Mouse (Mus musculus): ENCODE measurements around the gene Msantd2. TPM values are rescaled to one million over a fixed set of nuclear protein-coding genes. Genes with fewer than 3 reads are reported as not detected.

The Msantd2 gene
- polyA plus RNA-seq, 1 experiment from 2014 or later: 34.0 TPM

DNA sequence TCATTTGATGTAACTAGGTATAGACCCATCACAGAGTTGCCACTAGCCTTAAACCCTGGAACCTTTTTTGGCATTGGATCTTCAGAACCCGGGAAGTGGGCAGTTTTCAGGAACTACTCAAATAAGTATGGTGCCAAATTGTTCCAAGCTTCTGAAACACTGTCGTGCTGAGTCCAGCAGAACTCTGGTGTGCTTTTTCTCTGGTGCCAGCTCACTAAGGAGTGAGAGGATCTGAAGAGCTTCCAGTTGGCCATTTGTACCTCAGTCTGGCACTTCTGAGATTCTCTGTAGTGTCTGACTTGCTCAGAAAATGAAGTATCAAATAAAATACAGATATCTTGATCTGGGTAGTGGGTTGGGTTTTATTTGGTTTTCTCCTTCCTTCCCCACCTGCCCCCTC is 30.9 kb downstream of the Msantd2 start:
- Histone ChIP-seq H3K4me2 (ENCODE audit: low read length) (no peak overlapping the region), H3K9ac (replicated peaks; ENCODE audit: low read depth, low read length) (no peak overlapping the region), H3K9me3 (ENCODE audit: control insufficient read depth, low read length) (no peaks in the 10 kb centered on the region), H3K4me3 (replicated peaks; ENCODE audit: low read length) (no peak overlapping the region), H3K36me3 (ENCODE audit: control insufficient read depth, insufficient read depth) (peaks cover 10% of the 10 kb centered on the region), H3K27ac (ENCODE audit: low read length) (no peak overlapping the region), H3K27me3 (replicated peaks; ENCODE audit: control insufficient read depth, insufficient read depth, low read length) (no peaks in the 10 kb centered on the region), H3K4me1 (replicated peaks; ENCODE audit: control insufficient read depth, insufficient read depth, low read length) (no peaks in the 10 kb centered on the region)
- no peak for ATAC-seq
- 80% methylated on average over 2 of the region's 2 CpGs for WGBS

GRCm38 (mm10) chr9:37525461-37525860 is 36.3 kb downstream of the Msantd2 start:
- H3K4me2 ChIP-seq (ENCODE audit: low read length): no peak overlapping the region
- H3K27me3 ChIP-seq (replicated peaks; ENCODE audit: control insufficient read depth, insufficient read depth, low read length): peaks cover 40% of the 10 kb centered on the region
- H3K9me3 ChIP-seq (ENCODE audit: control insufficient read depth, low read length): no peaks in the 10 kb centered on the region
- H3K27ac ChIP-seq (ENCODE audit: low read length): no peak overlapping the region
- no peak overlapping the region for H3K4me3 ChIP-seq (replicated peaks; ENCODE audit: low read length)
- peaks cover 9% of the 10 kb centered on the region for H3K36me3 ChIP-seq (ENCODE audit: control insufficient read depth, insufficient read depth)
- ATAC-seq: no peak
- H3K4me1 ChIP-seq (replicated peaks; ENCODE audit: control insufficient read depth, insufficient read depth, low read length): peaks cover 7% of the 10 kb centered on the region
- WGBS: 94% methylated on average over 2 of the region's 2 CpGs
- no peak overlapping the region for H3K9ac ChIP-seq (replicated peaks; ENCODE audit: low read depth, low read length)

GRCm38 (mm10) chr9:37526443-37527395 is 37.6 kb downstream of the Msantd2 start:
- Histone ChIP-seq H3K36me3 (ENCODE audit: control insufficient read depth, insufficient read depth) (peaks cover 2% of the 10 kb centered on the region), H3K9me3 (ENCODE audit: control insufficient read depth, low read length) (no peaks in the 10 kb centered on the region), H3K4me2 (ENCODE audit: low read length) (no peak overlapping the region), H3K27ac (ENCODE audit: low read length) (no peak overlapping the region), H3K4me1 (replicated peaks; ENCODE audit: control insufficient read depth, insufficient read depth, low read length) (peaks cover 17% of the 10 kb centered on the region), H3K4me3 (replicated peaks; ENCODE audit: low read length) (no peak overlapping the region), H3K27me3 (replicated peaks; ENCODE audit: control insufficient read depth, insufficient read depth, low read length) (peaks cover 46% of the 10 kb centered on the region), H3K9ac (replicated peaks; ENCODE audit: low read depth, low read length) (no peak overlapping the region)
- ATAC-seq: no peak
- WGBS: 35% methylated on average over 21 of the region's 21 CpGs

DNA sequence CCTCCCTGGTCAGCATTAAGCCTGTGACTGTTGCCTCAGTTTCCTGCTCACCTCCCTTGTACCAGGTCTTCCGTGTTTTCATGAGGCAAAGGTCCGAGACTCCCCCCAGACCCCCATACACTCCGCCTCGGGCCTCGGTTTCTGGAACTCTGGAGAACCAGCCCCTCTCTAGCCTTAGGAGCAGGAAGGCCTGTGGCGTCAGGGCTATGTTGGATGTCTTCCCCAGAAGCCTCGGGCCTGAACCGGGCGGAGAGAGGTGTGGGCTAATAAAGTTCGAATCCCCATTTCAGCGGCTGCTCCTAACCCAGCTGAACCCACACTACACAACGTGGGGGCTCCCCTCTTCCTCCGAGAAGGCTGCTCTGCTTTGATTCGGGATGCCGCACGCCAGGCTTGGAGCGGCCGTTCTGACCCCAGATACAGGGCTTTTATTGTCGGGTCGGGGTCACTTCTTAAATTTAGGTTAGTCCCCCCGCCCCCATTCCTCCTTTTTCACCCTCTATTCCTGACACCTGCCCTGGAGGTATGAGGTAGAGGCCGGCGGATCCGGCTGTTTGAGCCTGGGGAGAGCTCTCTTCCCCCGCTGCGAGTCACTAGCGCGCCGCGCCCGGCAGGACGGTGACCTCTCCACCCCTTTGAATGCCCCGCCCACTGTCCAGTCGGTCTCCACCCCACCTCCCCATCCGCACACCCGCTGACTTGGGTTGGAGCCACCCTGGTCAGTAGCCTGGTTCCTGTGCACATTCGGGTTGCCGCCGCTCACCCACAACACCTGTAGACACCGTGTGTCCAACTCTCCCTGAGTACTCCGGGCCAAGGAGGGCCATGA is 38.5 kb downstream of the Msantd2 start, which contains the start of gene Esam:
Gene Esam, plus strand, starts transcription at position 683 of the 829 bp plus-strand sequence.
- Histone ChIP-seq H3K36me3 (ENCODE audit: control insufficient read depth, insufficient read depth) (peaks cover 2% of the 10 kb centered on the region; the same call in 1 of the 2 replicates), H3K9ac (replicated peaks; ENCODE audit: low read depth, low read length) (no peak within 1 kb of the TSS), H3K4me2 (ENCODE audit: low read length) (peak within 1 kb of the TSS; percentile 1; the same call in 1 of the 2 replicates), H3K27ac (ENCODE audit: low read length) (no peak within 1 kb of the TSS), H3K4me3 (replicated peaks; ENCODE audit: low read length) (no peak within 1 kb of the TSS), H3K9me3 (ENCODE audit: control insufficient read depth, low read length) (no peaks in the 10 kb centered on the region), H3K4me1 (replicated peaks; ENCODE audit: control insufficient read depth, insufficient read depth, low read length) (peaks cover 17% of the 10 kb centered on the region), H3K27me3 (replicated peaks; ENCODE audit: control insufficient read depth, insufficient read depth, low read length) (peaks cover 46% of the 10 kb centered on the region)
- WGBS: 11% methylated on average over 41 of the region's 41 CpGs
- ATAC-seq: no peak

- Histone ChIP-seq H3K36me3 (ENCODE audit: control insufficient read depth, insufficient read depth) (peaks cover 2% of the 10 kb centered on the region; the same call in 1 of the 2 replicates), H3K27ac (ENCODE audit: low read length) (no peak overlapping the region), H3K4me2 (ENCODE audit: low read length) (no peak overlapping the region), H3K4me1 (replicated peaks; ENCODE audit: control insufficient read depth, insufficient read depth, low read length) (peaks cover 17% of the 10 kb centered on the region), H3K9me3 (ENCODE audit: control insufficient read depth, low read length) (no peaks in the 10 kb centered on the region), H3K27me3 (replicated peaks; ENCODE audit: control insufficient read depth, insufficient read depth, low read length) (peaks cover 46% of the 10 kb centered on the region), H3K9ac (replicated peaks; ENCODE audit: low read depth, low read length) (no peak overlapping the region), H3K4me3 (replicated peaks; ENCODE audit: low read length) (no peak overlapping the region)
- ATAC-seq: no peak
- WGBS: 31% methylated on average over 9 of the region's 9 CpGs
These were observed 39.3 kb downstream of the Msantd2 start for GRCm38 (mm10) chr9:37528225-37528970.

- H3K4me3 ChIP-seq (replicated peaks; ENCODE audit: low read length): peak overlapping the region; percentile 33
- H3K27me3 ChIP-seq (replicated peaks; ENCODE audit: control insufficient read depth, insufficient read depth, low read length): peaks cover 46% of the 10 kb centered on the region
- WGBS: 3% methylated on average over 32 of the region's 32 CpGs
These were observed 41.1 kb downstream of the Msantd2 start for GRCm38 (mm10) chr9:37530031-37530887.

DNA sequence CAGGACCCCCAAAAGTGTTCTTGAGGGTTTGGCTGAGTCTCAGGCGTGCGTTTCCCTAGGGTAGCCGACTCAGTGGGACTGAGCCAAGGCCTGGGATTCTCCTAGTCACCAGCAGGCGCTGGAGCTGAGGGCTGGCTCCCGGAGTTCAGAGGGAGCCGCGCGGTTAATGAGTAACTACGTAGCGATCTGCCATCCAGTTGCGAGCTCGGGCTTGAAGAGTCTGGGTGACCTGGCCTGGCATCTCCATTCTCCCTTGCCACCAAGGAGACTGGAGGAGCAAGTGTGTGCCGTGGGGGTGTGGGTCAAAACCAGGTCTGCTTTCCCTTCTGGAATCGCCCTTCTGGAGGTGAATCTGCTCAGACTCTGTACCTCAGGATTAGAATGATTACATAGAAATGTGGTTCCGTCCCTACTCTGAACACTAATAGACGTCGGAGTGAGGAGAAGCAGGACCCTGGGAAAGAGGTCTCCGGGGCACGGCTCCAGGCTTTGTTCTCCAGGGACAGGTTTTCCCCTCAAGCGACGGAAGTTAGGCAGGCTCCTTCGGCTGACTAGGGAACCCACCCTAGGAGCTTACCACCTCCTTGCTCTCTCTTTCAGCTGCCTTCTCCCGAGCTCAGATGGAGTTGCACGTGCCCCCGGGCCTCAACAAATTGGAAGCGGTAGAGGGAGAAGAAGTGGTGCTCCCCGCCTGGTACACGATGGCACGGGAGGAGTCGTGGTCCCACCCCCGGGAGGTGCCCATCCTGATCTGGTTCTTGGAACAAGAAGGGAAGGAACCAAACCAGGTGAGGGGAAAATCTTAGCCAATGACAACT is 42.0 kb downstream of the Msantd2 start:
- Histone ChIP-seq H3K4me3 (replicated peaks; ENCODE audit: low read length) (peak overlapping the region; percentile 33), H3K4me2 (ENCODE audit: low read length) (peak overlapping the region; percentile 57), H3K27ac (ENCODE audit: low read length) (no peak overlapping the region), H3K36me3 (ENCODE audit: control insufficient read depth, insufficient read depth) (no peaks in the 10 kb centered on the region), H3K27me3 (replicated peaks; ENCODE audit: control insufficient read depth, insufficient read depth, low read length) (peaks cover 45% of the 10 kb centered on the region), H3K9me3 (ENCODE audit: control insufficient read depth, low read length) (no peaks in the 10 kb centered on the region), H3K9ac (replicated peaks; ENCODE audit: low read depth, low read length) (peak overlapping the region; percentile 42), H3K4me1 (replicated peaks; ENCODE audit: control insufficient read depth, insufficient read depth, low read length) (peaks cover 17% of the 10 kb centered on the region)
- 3% methylated on average over 31 of the region's 31 CpGs for WGBS
- peak; percentile 83 for ATAC-seq

More at GRCm38 (mm10) chr9:37530031-37530887, 41.1 kb downstream of the Msantd2 start:
- Histone ChIP-seq H3K36me3 (ENCODE audit: control insufficient read depth, insufficient read depth) (no peaks in the 10 kb centered on the region), H3K9me3 (ENCODE audit: control insufficient read depth, low read length) (no peaks in the 10 kb centered on the region), H3K9ac (replicated peaks; ENCODE audit: low read depth, low read length) (peak overlapping the region; percentile 38), H3K27ac (ENCODE audit: low read length) (no peak overlapping the region), H3K4me2 (ENCODE audit: low read length) (peak overlapping the region; percentile 57), H3K4me1 (replicated peaks; ENCODE audit: control insufficient read depth, insufficient read depth, low read length) (peaks cover 17% of the 10 kb centered on the region)
- peak; percentile 52 for ATAC-seq

All from forebrain, embryonic 16.5 days (tissue).